Mouse (Mus musculus): ENCODE data around the gene Ankrd31.
"Not testable (repeated sequence)": the region's sequence is repeated elsewhere in the genome, so short reads cannot be mapped to it uniquely, and the experiment has no call there.

Gene Ankrd31

GRCm38 (mm10) chr13:96855191-96855590, 107.1 kb downstream of the Ankrd31 start:
- DNase-seq (ENCODE audit: low read depth, low spot score) = peak; percentile 4

- no peak for DNase-seq (ENCODE audit: low read depth, low spot score)
Observed at GRCm38 (mm10) chr13:96859161-96859560, 111.1 kb downstream of the Ankrd31 start.

GRCm38 (mm10) chr13:96870742-96871141, 122.7 kb downstream of the Ankrd31 start:
- no peak for DNase-seq (ENCODE audit: low read depth, low spot score)

- DNase-seq (ENCODE audit: low read depth, low spot score) = no peak
Observed at GRCm38 (mm10) chr13:96874071-96874470, 126.0 kb downstream of the Ankrd31 start.

DNA sequence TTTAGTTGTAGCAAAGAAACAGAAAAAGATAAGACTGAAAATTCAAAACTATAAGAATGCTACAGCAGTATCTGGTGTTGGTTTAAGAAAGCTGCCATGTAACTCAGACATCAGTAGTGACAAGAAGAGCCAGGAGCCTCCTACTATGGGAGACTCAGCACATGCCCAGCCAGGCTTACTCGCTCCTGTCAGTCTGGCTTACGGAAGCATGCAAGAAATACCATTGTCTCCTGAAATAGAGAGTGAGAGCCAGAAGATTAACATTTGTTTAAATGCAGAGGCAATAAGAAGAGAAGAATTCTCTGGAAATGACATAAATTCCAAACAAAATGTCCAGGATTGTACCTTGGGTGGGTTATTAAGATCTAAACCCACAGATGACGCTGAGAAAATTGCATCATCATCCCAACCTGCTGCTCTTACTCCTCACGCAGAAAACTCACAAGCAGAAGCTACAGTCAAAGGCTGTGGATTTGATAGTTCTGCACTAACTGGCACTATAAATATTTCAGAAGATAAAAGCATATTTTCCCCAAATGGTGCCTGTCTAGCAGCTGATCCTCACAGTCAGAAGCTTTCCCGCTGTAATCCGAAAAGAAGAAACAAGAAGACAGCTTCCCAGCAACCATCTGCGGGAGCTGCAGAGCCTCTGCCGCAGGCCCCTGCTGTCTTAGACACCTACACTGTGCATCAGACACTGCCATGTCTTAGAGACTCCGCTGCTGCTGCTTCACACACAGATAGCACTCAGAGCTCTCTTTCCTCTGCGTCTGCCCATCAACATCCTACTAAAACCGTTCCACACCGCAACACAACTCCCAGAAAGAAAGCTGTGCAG, 130.4 kb downstream of the Ankrd31 start:
- no peak for DNase-seq (ENCODE audit: low read depth, low spot score)

- DNase-seq (ENCODE audit: low read depth, low spot score) = no peak
Observed at GRCm38 (mm10) chr13:96884534-96884933, 136.5 kb downstream of the Ankrd31 start.

DNA sequence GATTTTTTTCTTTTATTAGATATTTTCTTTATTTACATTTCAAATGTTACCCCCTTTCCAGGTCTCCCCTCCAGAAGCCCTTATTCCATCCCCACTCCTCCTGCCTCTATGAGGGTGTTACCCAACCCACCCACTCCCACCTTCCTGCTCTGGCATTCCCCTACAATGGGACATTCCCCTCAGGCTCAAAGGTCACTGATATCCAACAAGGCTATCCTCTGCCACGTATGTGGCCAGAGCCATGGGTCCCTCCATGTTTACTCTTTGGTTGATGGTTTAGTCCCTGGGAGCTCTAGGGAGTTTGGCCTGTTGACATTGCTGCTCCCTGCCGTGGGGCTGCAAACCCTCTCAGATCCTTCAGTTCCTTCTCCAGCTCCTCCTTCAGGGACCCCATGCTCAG, 141.9 kb downstream of the Ankrd31 start:
- DNase-seq (ENCODE audit: low read depth, low spot score) = no peak

- no peak for DNase-seq (ENCODE audit: low read depth, low spot score)
Observed at GRCm38 (mm10) chr13:96895144-96895543, 147.1 kb downstream of the Ankrd31 start.

GRCm38 (mm10) chr13:96906717-96907116, 158.6 kb downstream of the Ankrd31 start:
- DNase-seq (ENCODE audit: low read depth, low spot score) = no peak

DNA sequence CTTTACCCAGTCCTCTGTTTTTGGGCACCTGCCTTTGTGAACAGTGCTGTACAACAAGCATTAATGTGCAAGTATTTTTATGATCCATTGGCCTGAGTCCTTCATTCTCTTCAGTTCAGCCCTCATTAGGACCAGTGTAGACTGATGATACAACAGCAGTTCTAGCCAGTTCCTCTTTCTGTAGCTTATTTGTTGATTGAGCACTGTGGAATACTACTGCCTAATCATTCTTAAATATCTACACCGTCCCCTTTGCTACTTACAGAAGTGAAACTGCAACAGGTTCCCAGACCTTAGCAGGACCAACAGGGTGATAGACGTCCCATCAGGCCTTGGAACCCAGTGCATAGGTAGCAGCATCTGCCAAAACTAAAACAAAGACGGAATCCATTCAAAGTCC, 163.1 kb downstream of the Ankrd31 start:
- DNase-seq (ENCODE audit: low read depth, low spot score) = no peak

DNA sequence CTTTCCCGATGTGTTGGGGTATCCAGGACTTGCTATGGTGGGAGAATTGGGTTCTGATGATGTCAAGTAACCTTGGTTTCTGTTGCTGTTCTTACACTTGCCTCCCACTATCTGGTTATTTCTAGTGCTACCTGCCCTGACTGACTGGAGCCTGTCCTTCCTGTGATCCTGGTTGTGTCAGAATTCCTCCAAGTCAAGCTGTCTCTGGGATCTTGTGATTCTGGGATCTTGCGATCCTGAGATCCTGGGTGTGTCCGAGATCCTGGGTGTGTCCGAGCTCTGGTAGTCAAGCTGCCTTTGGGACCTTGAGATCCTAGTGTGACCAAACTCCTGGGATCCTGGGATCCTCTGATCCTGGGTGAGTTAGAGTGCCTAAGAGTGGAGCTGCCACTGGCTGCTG, 175.1 kb downstream of the Ankrd31 start:
- DNase-seq (ENCODE audit: low read depth, low spot score) = not testable (repeated sequence)

DNA sequence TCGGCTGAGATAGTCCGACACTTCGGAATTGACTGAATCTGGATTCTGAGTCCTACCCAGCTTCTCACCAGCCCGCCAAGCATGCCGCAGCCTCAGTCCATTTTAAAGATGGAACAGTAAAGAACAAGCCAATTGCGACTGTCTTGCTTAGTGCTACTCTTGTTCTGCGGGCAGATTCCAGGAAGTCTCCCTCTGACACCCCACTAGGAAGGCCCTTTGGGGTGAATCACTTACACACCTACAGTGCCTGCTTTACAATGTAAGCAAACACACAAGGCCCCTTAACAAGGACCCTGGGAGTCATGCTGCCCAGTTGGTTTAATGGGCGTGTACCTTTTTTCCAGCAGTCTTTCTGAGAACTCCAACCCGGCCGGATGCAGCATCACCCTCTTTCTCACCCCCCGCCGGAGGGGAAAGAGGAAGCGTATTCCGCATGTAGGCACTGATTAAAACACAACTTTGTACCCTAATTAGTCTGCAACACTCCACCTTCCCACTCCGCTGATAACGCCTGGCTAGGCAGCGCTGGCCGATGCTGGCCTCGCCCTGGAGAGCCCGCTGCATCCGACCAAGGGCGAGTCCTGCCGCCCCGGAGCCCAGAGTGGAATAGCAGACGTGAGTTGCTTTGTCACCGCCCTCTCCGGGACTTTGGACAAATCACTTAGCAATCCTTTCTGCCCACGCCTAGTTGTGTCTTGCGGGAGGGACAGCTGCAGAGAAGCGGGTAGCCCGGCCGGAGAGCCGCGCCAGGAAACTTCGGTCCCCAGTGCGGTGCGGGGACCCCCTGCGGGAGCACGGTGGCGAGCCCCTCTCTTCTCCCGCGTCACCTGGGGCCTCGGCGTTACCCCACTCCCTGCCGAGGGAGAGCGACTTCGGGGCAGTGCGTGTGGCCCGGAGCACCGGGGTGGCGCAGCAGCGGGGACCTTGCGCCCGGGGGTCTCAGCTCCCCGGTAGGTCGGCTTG, 176.2 kb downstream of the Ankrd31 start, which contains the start of gene Gcnt4:
Gene Gcnt4 (plus strand): TSS at position 691 of the 963 bp plus-strand sequence.
- DNase-seq (ENCODE audit: low read depth, low spot score) = peak; percentile 11

- DNase-seq (ENCODE audit: low read depth, low spot score) = no peak
Observed at GRCm38 (mm10) chr13:96924985-96925745, 177.1 kb downstream of the Ankrd31 start.

DNA sequence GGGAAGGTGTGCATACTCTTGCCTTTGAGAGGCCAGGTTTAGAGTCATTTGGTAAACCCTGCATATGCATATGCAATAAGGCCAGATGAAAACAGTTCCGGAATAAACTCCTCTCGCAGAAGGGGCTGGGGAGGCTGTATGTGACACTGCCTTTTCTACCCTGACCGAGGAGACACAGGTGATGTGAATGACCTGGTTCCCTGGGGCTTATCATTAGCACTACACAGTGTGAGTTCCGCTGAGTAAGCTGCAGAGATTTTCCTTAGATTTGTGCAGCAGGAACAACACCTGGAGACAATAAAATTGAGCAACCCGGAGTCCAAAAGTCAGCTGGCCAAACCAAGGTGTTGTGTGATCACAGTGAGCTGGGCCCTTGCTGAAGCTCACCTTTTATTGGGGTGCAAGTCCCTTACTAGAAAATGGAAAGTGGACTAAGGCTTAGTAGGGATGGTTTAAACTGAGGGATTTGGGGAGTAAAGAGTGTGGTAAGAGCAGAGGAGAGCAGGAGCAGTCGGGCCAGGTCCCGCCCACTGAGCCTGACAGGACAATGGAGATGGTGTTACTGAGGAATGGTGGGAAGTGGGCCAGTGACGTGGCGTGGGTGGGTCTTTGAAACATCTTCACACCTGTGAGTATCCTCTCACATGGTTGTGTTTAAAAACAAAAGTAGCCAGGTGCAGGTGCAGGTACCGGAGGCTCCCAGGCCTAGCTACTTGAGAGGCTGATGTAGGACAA, 178.1 kb downstream of the Ankrd31 start:
- DNase-seq (ENCODE audit: low read depth, low spot score) = no peak

- DNase-seq (ENCODE audit: low read depth, low spot score) = no peak
Observed at GRCm38 (mm10) chr13:96927781-96928180, 179.7 kb downstream of the Ankrd31 start.

DNA sequence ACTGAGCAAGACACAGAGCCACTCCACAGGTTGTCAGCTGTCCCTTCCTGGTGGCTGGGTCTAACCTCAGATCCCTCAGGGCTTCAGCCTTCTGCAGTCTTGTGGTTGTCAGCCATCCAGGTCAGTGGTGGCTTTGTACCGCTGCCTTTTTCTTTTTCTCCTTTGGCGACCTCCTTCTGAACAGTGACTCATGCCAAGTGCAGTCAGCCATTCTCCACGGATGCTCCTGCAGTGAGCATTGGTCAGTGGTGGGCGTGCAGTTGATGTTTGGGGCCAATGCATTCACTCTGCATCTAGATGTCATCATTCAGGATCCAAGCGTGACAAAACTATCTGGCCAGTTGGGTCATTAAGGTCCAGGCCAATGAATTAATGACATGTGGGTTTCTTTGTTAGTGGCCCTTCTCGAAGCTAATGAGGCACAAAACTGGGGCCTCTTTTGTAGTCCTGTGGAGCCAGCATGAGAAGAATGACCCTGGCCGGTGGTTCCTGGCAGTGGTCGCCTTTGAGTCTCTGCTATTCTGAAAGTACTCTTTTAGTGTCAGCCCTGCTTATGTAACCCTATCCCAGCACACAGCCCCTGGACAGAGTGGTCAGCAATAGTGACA, 180.5 kb downstream of the Ankrd31 start:
- DNase-seq (ENCODE audit: low read depth, low spot score) = no peak

DNA sequence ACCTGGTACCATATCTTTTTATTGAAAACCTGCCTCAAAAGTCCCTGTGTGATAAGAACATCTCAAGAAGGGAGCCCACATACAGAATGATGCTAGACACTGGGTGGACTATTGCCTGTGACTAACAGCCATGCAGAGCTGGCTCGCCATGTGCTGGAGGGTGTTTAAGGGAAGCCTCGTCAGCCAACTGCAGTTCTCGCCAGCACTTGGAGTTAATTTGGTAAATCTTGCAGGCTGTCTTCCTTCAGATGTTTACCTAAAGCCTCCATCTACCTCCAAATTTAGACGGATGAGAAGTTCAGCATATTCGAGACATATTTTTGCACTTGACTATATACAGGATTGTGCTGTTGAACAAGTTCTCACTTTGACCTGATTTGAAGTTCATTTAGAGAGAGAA, 184.7 kb downstream of the Ankrd31 start:
- no peak for DNase-seq (ENCODE audit: low read depth, low spot score)

DNA sequence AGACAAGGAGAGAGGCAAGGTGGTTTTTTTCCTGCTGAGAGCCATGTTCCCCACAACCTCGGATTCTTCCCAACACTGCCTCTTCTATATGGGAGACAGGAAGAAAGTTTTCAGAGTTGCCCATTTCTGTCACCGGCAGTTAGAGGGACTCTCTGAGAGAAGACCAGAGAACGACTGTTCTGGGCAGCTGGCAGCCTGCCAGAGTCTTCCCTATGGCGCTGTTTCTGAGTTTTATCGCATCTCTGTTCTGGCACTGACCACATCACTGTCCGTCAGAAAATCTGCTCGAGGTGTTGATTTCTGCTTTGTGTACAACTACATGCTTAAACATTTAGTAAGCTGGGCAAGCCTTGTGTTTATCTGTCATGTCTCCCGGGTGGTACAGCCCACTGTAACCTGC, 185.3 kb downstream of the Ankrd31 start:
- no peak for DNase-seq (ENCODE audit: low read depth, low spot score)

- DNase-seq (ENCODE audit: low read depth, low spot score) = no peak
Observed at GRCm38 (mm10) chr13:96936173-96936777, 188.2 kb downstream of the Ankrd31 start.

DNA sequence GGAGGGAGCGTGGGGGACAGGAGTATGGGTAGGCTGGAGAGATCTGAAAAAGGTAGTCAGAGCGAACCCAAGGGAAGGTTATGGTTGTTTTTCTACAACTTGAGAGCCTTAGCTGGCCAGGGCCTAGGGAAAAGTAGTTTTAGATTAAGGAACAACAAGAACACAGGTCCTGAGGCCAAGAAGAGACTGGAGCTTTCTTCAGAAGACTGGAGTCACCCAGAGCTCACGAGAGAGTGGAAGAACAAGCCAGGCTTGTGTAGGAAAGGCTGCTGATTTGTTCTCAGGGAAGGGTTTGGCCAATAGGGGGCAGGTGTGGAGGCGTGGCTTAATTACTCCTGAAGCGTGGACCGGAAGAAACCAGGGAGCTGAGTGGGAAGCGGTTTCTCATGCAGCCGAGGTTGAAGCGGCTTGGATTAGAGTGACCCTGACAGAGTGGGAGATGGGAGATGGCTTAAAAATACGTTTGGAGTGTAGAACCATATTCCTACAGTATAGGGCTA, 189.0 kb downstream of the Ankrd31 start:
- no peak for DNase-seq (ENCODE audit: low read depth, low spot score)

All from skeletal muscle tissue, adult 2 months (tissue).